In genomic region chr9:65179817-65180624, GRCm38 (mm10) we compare ENCODE assay signal across 9 mouse cellular contexts. TPM values are rescaled to one million over a fixed set of nuclear protein-coding genes. Genes with fewer than 3 reads are reported as not detected.
DNase-seq lines count a peak whose midpoint lies in the region; ATAC-seq lines count a peak whose summit lies in the region.
"Had no signal": no experiment of that assay in that cellular context is flagged by ENCODE, and none has a peak within 500 bp of the region (broad histone marks: within the 10 kb centered on the region; RNA-seq: fewer than 3 reads in every experiment).

No protein-coding gene starts in this region.

- no peak overlapping the region for H3K27ac ChIP-seq in heart, embryonic 13.5 days (replicated peaks)
- peak overlapping the region; percentile 83 for H3K27ac ChIP-seq in hindbrain, embryonic 14.5 days
- peak overlapping the region; percentile 84 for H3K27ac ChIP-seq in midbrain, embryonic 14.5 days (replicated peaks; ENCODE audit: low read depth, low read length)

- ATAC-seq in heart, embryonic 13.5 days (ENCODE audit: extremely low read depth, insufficient number of reproducible peaks, low FRiP score, low TSS enrichment), result no peak
- ATAC-seq in hindbrain, embryonic 14.5 days (ENCODE audit: low FRiP score), result no peak
- no peak for ATAC-seq in midbrain, embryonic 14.5 days (ENCODE audit: low FRiP score, low TSS enrichment)

- WGBS in heart, embryonic 13.5 days, result 23% methylated on average over 17 of the region's 17 CpGs
- WGBS in hindbrain, embryonic 14.5 days, result 22% methylated on average over 17 of the region's 17 CpGs
- WGBS in midbrain, embryonic 14.5 days, result 22% methylated on average over 17 of the region's 17 CpGs

- no peaks in the 10 kb centered on the region for H3K36me3 ChIP-seq in heart, embryonic 13.5 days
- H3K36me3 ChIP-seq in hindbrain, embryonic 14.5 days (replicated peaks; ENCODE audit: control insufficient read depth, insufficient read depth), result peaks cover 37% of the 10 kb centered on the region
- H3K36me3 ChIP-seq in midbrain, embryonic 14.5 days (ENCODE audit: control insufficient read depth, insufficient read depth, low read length), result peaks cover 38% of the 10 kb centered on the region

- intact Hi-C loops in heart, postnatal 14 days (cut with DNase I), result no loop called here

- H3K4me1 ChIP-seq in heart, embryonic 13.5 days, result peaks cover 43% of the 10 kb centered on the region
- H3K4me1 ChIP-seq in hindbrain, embryonic 14.5 days (replicated peaks; ENCODE audit: control insufficient read depth, insufficient read depth, low read length), result peaks cover 63% of the 10 kb centered on the region
- H3K4me1 ChIP-seq in midbrain, embryonic 14.5 days (ENCODE audit: control insufficient read depth, insufficient read depth, low read length), result peaks cover 57% of the 10 kb centered on the region

- peaks cover 31% of the 10 kb centered on the region for H3K27me3 ChIP-seq in heart, embryonic 13.5 days (replicated peaks)
- no peaks in the 10 kb centered on the region for H3K27me3 ChIP-seq in hindbrain, embryonic 14.5 days (ENCODE audit: control insufficient read depth, insufficient read depth, low read length)
- no peaks in the 10 kb centered on the region for H3K27me3 ChIP-seq in midbrain, embryonic 14.5 days (ENCODE audit: control insufficient read depth, insufficient read depth, low read length)

- DNase-seq in heart, postnatal 14 days, result no peak
- DNase-seq in ZHBTc4 (ENCODE audit: low read depth, low spot score), result peak; percentile 82
- no peak for DNase-seq in hindbrain, embryonic 14.5 days (ENCODE audit: low spot score)
- peak; percentile 43 for DNase-seq in midbrain, embryonic 14.5 days
- no peak for DNase-seq in spleen, postnatal 36 days (ENCODE audit: low spot score in 2 of 2)
- no peak for DNase-seq in frontal cortex, postnatal 25 days (ENCODE audit: low spot score in 2 of 2)
- DNase-seq in natural killer cell, adult 2 months (ENCODE audit: low spot score in 2 of 2), result no peak
- DNase-seq: gastrocnemius, postnatal 10 days had no signal

- H3K4me3 ChIP-seq in heart, embryonic 13.5 days, result peak overlapping the region; percentile 8; the same call in 1 of the 2 replicates
- no peak overlapping the region for H3K4me3 ChIP-seq in hindbrain, embryonic 14.5 days (replicated peaks; ENCODE audit: low read length)
- no peak overlapping the region for H3K4me3 ChIP-seq in midbrain, embryonic 14.5 days (replicated peaks; ENCODE audit: low read depth, low read length)

- H3K9ac ChIP-seq in heart, embryonic 13.5 days, result no peak overlapping the region
- peak overlapping the region; percentile 35; the same call in 1 of the 2 replicates for H3K9ac ChIP-seq in hindbrain, embryonic 14.5 days
- H3K9ac ChIP-seq in midbrain, embryonic 14.5 days (replicated peaks; ENCODE audit: low read length), result no peak overlapping the region

- H3K4me2 ChIP-seq in heart, embryonic 13.5 days, result peak overlapping the region; percentile 47
- peak overlapping the region; percentile 14; the same call in 1 of the 2 replicates for H3K4me2 ChIP-seq in hindbrain, embryonic 14.5 days (replicated peaks)
- peak overlapping the region; percentile 39 for H3K4me2 ChIP-seq in midbrain, embryonic 14.5 days (ENCODE audit: low read length)

- no peaks in the 10 kb centered on the region for H3K9me3 ChIP-seq in heart, embryonic 13.5 days
- H3K9me3 ChIP-seq in hindbrain, embryonic 14.5 days (ENCODE audit: control insufficient read depth, low read length), result no peaks in the 10 kb centered on the region
- H3K9me3 ChIP-seq in midbrain, embryonic 14.5 days (ENCODE audit: control insufficient read depth, low read length), result no peaks in the 10 kb centered on the region

RNA-seq across cellular contexts. Expression of gene Parp16, which starts 15.1 kb away (rescaled TPM):
- 4.5 and 5.1 TPM in 2 replicates for polyA plus RNA-seq in heart, embryonic 13.5 days (2015; fragmentation: Nextera tagmentation; extraction: Ambion mirVana)
- total RNA-seq in heart, postnatal 14 days (2021), result 1 to 10 TPM; 3.4 to 3.6 TPM
- polyA plus RNA-seq in hindbrain, embryonic 14.5 days (2014; fragmentation: Nextera tagmentation; extraction: Ambion mirVana), result 6.3 and 7.9 TPM in 2 replicates
- polyA plus RNA-seq in midbrain, embryonic 14.5 days (2014; fragmentation: Nextera tagmentation; extraction: Ambion mirVana), result 5.2 and 6.5 TPM in 2 replicates

RNA-seq across cellular contexts. Expression of gene Igdcc3, which starts 39.0 kb away (rescaled TPM):
- 0.88 and 0.98 TPM in 2 replicates for polyA plus RNA-seq in heart, embryonic 13.5 days (2015; fragmentation: Nextera tagmentation; extraction: Ambion mirVana)
- under 1 TPM; 0.22 to 0.24 TPM for total RNA-seq in heart, postnatal 14 days (2021)
- polyA plus RNA-seq in hindbrain, embryonic 14.5 days (2014; fragmentation: Nextera tagmentation; extraction: Ambion mirVana), result 10.5 and 10.6 TPM in 2 replicates
- 10.7 and 14.1 TPM in 2 replicates for polyA plus RNA-seq in midbrain, embryonic 14.5 days (2014; fragmentation: Nextera tagmentation; extraction: Ambion mirVana)

Comparison
In these comparisons a context has a peak if more than half of its experiments do, and no peak if none do; other contexts are left out.
1. DNase-seq: peak in ZHBTc4 (single experiment) and midbrain, embryonic 14.5 days (single experiment); none in heart, postnatal 14 days (0 of 2), hindbrain, embryonic 14.5 days (single experiment), spleen, postnatal 36 days (0 of 2), frontal cortex, postnatal 25 days (0 of 2) and natural killer cell, adult 2 months (0 of 2).
2. Peak in every context shown above with its lines, with median percentiles within 50 percentile points of each other: H3K4me2 ChIP-seq.